Mouse (Mus musculus) testis, postnatal 14 days (tissue): Measurements from ENCODE around the gene Luc7l.

Experiments used
- DNase-seq: peaks from one replicate; pipeline ENCODE4 v3.0.0; 2021; ENCODE audit warnings: low spot score

The Luc7l gene

DNA sequence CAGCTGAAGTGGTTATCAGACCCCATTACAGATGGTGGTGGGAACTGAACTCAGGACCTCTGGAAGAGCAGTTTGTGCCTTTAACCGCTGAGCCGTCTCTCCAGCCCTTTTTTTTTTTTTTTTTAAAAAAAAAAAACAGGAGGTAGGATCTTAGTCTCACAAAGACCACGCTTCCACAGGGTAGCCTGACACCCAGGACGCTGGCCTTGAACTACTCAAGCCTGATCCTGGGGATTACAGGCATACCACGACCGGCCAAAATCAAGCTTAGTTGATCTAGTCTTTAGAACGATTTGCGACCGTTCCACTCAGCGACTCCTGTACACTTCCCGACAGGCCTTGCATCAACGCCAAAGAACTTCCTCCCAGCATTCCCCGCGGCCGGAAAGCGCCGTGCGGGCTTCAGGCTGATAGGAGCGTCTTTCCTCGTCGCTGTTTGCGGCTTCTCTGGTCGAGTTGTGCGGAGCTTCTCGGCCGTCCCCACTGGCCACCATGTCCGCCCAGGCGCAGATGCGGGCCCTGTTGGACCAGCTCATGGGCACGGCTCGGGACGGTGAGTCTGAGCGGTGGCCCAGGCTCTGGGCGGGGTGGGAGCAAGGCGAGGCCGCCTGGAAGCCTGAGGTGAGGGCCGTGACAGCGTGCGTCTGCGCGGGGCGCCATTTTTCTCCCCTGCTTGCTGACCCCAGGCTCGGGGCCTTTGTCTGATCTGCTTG lies at the start of gene Luc7l:
Gene Luc7l, plus strand, starts transcription at position 358 of the 713 bp plus-strand sequence.
- peak; percentile 94 for DNase-seq

- DNase-seq = no peak
These were observed 49.3 kb upstream of the Luc7l start for GRCm38 (mm10) chr17:26203321-26203811.

GRCm38 (mm10) chr17:26204766-26205165 lies 47.9 kb upstream of the Luc7l start:
- DNase-seq = no peak

- DNase-seq = peak; percentile 58
These were observed 46.3 kb upstream of the Luc7l start for GRCm38 (mm10) chr17:26206392-26206791.

DNA sequence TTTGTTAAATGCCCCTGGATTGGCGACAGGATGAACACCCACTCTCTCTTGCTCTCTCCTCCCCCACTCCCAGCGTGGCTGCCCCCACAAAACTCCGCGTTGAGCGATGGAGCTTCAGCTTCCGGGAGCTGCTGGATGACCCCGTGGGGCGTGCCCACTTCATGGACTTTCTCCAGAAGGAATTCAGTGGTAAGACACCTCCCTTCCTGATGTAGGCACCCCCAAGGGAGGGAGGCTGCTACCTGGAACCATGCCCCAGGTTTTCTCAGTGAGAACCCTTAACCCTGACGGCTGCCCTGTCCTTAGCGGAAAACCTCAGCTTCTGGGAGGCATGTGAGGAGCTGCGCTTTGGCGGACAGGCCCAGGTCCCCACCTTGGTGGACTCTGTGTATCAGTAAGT lies 45.0 kb upstream of the Luc7l start, which contains the start of gene Arhgdig:
Gene Arhgdig, minus strand, starts transcription at position 101 of the 400 bp plus-strand sequence.
- no peak for DNase-seq

DNA sequence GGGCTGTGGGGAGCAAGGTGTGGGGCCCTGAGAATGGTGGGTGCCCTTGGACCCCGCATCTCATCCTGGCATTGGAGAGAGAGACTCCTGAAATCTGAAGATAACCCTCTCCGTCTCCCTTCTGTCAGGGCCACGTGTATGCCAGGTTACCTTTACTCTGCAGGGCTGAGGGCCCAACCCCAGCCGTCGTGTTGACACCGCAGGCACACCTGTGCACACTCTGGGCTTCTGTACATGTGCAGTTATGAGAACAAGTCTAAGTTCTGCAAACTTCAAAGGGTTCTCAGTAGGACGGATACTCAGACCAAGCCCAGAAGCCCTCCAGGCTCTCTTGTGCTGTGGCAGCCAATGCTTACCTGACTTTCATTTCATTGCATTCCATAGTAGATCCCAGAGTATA lies 40.5 kb upstream of the Luc7l start:
- DNase-seq = no peak

GRCm38 (mm10) chr17:26212681-26213080 lies 40.0 kb upstream of the Luc7l start:
- DNase-seq = no peak

- no peak for DNase-seq
These were observed 31.2 kb upstream of the Luc7l start for GRCm38 (mm10) chr17:26221508-26221907.

GRCm38 (mm10) chr17:26225150-26225549 lies 27.5 kb upstream of the Luc7l start:
- DNase-seq = no peak

GRCm38 (mm10) chr17:26229776-26230175 lies 22.9 kb upstream of the Luc7l start:
- no peak for DNase-seq

- no peak for DNase-seq
These were observed 21.5 kb upstream of the Luc7l start for GRCm38 (mm10) chr17:26231156-26231555.

DNA sequence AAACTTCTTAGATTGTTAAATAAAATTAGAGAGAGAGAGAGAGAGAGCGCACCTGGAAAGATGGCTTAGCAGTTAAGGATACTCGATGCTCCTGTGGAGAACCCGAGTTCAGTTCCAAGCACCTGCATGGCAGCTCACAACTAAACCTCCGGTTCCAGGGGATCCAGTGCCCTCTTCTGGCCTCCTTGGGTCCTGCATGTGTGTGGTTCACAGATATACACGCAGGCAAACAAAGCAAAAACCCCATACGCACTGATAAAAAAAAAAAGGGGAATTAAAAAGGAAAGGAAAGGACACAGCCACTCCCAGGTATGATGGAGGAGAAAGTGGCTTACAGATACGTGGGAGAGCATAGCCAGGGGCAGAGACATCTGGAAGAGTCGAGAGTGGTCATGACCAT lies 19.8 kb upstream of the Luc7l start:
- DNase-seq = no peak

GRCm38 (mm10) chr17:26234386-26234785 lies 18.3 kb upstream of the Luc7l start:
- no peak for DNase-seq

GRCm38 (mm10) chr17:26235077-26235815 lies 17.4 kb upstream of the Luc7l start:
- DNase-seq = no peak

DNA sequence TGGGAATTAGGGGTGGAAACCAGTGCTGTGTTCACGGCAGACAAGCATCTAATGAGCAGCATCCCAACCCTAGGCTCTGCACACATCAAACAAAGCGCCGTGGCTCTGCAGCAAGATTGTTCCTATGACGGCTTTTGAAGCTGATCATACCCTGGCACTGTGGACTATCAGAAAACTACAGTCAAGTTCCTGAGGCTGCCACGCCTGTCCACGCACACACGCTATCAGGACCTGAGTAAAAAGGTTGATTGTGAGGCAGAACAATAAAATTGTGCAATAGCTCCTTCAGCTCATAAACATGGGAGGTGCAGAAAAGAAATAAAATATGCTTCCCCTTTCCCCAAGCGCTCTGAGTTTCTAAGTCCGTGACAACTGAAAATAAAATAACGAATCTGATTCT lies 15.0 kb upstream of the Luc7l start:
- no peak for DNase-seq

- no peak for DNase-seq
These were observed 13.1 kb upstream of the Luc7l start for GRCm38 (mm10) chr17:26239551-26239950.

DNA sequence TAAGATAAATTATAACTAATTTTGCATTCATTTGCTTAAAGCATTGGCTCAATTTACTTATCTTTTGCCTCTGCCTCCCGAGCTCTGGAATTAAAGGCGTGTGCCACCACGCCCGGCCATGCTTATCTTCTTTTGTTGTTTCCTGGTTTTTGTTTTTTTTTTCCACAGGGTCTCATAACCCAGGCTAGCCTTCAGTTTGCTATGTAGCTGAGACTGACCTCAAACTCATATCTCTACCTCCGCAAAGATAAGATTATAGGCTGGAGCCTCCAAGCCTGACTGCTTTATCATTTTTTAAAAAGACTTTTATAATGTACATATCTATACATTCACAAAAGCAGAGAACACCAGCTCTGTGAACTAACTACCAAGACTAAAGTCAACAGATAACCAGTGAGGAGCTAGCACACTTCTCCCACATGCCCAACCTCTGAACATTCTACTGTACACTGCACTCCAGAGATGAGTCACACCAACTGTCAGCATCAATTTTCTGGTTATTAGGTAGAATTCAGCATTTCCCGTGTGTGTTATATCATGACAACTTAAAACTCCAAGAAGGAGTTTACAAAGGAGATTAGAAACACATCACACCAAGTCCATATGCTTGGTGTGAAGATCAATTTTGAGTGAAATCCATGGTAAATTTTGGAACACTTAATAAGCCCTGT lies 12.4 kb upstream of the Luc7l start:
- no peak for DNase-seq

DNA sequence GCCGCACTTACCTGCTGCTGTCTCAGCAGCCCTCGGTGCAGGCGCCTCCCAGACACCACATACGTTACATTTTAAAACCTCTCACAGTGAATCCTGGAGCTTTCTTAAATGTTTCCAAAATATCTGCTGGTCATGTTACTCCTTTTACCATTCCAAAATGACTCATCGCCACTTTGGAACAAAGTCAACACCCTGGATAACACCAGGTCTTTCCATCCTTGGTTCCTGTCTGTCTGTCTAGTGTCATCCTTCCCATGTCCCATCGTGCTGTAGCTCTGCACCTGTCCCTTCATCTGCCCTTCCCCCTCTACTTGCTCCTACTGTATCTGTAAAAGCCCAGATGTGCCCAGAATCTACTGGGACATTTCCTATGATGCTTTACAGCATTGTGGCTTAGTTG lies 11.7 kb upstream of the Luc7l start:
- DNase-seq = no peak

DNA sequence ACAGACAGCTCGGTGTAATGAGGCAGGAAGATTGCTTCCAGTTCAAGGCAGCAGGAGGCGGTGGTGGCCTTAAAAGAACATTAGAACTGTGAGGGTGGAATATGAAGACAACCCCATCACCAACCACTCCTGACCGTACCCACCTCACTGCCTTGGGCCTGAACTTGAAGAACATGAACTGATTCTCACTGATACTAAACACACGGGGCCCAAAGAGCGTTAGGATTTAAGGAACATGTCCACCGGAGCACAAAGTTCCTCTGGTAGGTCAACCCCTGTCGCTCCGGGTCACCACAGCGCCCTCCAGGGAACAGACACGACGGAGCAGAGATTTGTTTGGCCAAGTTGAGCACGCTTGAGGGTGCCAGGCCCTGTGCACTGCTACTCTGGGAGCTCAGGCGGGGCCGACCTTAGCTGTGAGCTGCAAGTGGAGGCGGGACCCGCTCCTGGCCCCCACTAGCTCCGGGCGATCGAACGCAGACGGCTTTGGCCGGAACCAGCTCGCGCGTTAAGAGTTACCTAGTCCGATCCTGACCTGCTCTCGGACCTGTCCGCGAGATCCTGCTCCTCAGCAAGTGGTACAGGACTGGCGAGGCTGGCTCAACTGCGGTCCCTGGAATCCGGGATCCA lies 9.1 kb upstream of the Luc7l start:
- no peak for DNase-seq

- peak; percentile 95 for DNase-seq
These were observed 8.4 kb upstream of the Luc7l start, which contains the start of gene Fam234a for GRCm38 (mm10) chr17:26244101-26244841. Gene Fam234a (minus strand): TSS chr17:26244242.

- DNase-seq = no peak
These were observed 684 bp upstream of the Luc7l start for GRCm38 (mm10) chr17:26251886-26252538.
